Mouse (Mus musculus) ES-Bruce4 (cell line): ENCODE measurements around the gene Ptpn3.

Experiments used
- CTCF ChIP-seq: IDR thresholded peaks from one replicate; pipeline ENCODE4 v1.8.1; 2011; ENCODE audit warnings: low read depth, low read length
- EP300 ChIP-seq: IDR thresholded peaks from 2 replicates; pipeline ENCODE4 v1.6.1; 2011; ENCODE audit warnings: low read depth, low read length; ENCODE audit not compliant: insufficient read depth
- POLR2A ChIP-seq: IDR thresholded peaks from one replicate; pipeline ENCODE4 v1.8.1; 2011; ENCODE audit warnings: low read length; ENCODE audit not compliant: insufficient read depth

DNA sequence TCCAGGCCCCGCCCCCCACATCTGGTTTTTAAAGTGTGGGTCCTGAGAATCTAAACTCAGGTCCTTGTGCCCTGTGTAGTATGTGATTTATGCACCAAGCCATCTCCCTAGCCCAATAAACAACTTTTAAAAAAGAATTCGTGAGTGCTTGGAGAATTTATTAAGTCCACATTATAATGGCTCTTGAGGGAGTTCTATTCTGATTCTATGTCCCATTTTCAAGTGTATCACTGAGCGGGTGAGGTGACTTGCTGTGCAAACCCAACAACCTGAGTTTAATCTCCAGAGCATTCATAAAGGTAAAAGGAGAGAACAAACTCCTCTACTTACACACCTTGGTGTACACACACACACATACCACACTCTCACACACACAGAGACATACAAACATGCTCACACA lies 133.0 kb downstream of the Ptpn3 start:
- TF ChIP-seq CTCF (no peak), POLR2A (no peak), EP300 (no peak)
